Mouse (Mus musculus) embryonic fibroblast, embryonic 13.5 days (primary cell): ENCODE measurements at regions not wholly inside any gene's neighbourhood (a gene's known extent, or its start where the extent isn't known, plus 50 kb on each side); places are given as distances from the start of the nearest gene placed in this dataset.

Source experiments
- H3K27ac ChIP-seq: 2 replicates; pipeline ENCODE4 v1.5.1; 2012; ENCODE audit warnings: low read length, control low read depth, inconsistent platforms; ENCODE audit not compliant: insufficient read depth
- H3K4me1 ChIP-seq: 2 replicates; pipeline ENCODE4 v1.6.1; 2011; ENCODE audit warnings: low read length; ENCODE audit not compliant: control insufficient read depth, insufficient read depth
- H3K4me3 ChIP-seq: 2 replicates; pipeline ENCODE4 v1.5.1; 2011; ENCODE audit warnings: mild to moderate bottlenecking, control low read depth, low read length; ENCODE audit not compliant: insufficient read depth
- CTCF ChIP-seq: IDR thresholded peaks from 2 replicates; pipeline ENCODE4 v1.5.1; 2011; ENCODE audit warnings: mild to moderate bottlenecking, control low read depth, low read length, moderate library complexity, borderline replicate concordance; ENCODE audit not compliant: insufficient read depth
- POLR2A ChIP-seq: IDR thresholded peaks from 2 replicates; pipeline ENCODE4 v1.6.1; 2011; ENCODE audit warnings: low read depth, mild to moderate bottlenecking, control low read depth, low read length, moderate library complexity

GRCm38 (mm10) chr13:43887284-43887683, 102.7 kb downstream of the Cd83 start:
- Histone ChIP-seq H3K4me1 (no peaks in the 10 kb centered on the region), H3K4me3 (no peak overlapping the region), H3K27ac (no peak overlapping the region)
- TF ChIP-seq CTCF (no peak), POLR2A (no peak)

DNA sequence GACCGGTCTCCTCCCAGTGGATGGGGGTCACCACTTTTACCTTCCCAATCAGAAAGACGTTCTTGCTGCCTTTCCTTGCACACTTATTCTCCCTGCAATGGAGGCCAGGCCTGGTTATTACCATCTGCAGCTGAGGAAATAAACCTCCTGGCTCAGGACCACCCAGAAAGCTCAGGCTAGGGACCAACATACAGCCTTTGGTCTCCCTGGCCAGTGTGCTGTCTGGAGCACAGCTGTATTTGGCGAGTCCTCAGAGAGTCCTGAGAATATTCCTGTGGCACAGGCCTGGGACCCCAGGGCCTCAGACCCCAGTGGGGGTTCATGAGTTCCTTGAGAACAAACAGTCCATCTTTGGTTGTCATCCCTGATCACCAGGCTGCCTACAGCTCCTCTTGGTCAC, 107.4 kb downstream of the Cd83 start:
- no peak overlapping the region for H3K4me3 ChIP-seq
- H3K4me1 ChIP-seq: no peaks in the 10 kb centered on the region
- no peak for TF ChIP-seq CTCF
- no peak for TF ChIP-seq POLR2A
- no peak overlapping the region for H3K27ac ChIP-seq

DNA sequence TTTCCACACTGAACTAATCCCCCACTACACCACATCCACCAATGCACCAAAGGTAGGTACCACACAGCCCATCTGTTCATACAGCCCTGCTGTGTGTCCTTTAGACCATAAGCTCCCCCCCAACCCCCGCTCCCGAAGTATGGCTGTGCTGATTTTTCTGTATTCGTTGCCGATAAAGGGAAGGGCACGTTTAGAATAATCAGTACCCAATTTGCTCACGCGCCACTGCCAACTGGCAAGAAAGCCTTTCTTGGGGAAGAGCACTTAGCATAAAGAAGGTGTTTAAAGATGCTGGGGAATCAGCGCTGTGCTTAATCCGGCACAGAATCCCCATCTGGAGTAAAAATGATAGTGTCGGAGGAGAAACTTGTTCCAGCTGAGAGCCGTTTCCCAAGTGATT, 111.4 kb downstream of the Cd83 start:
- H3K4me3 ChIP-seq: no peak overlapping the region
- TF ChIP-seq CTCF (no peak), POLR2A (no peak)
- no peak overlapping the region for H3K27ac ChIP-seq
- H3K4me1 ChIP-seq: no peaks in the 10 kb centered on the region

- Histone ChIP-seq H3K27ac (no peak overlapping the region), H3K4me1 (no peaks in the 10 kb centered on the region), H3K4me3 (no peak overlapping the region)
- no peak for TF ChIP-seq POLR2A
- no peak for TF ChIP-seq CTCF
Measured at GRCm38 (mm10) chr13:43897046-43897445, 112.5 kb downstream of the Cd83 start.

GRCm38 (mm10) chr13:43898555-43899258, 114.1 kb downstream of the Cd83 start:
- Histone ChIP-seq H3K27ac (no peak overlapping the region), H3K4me3 (no peak overlapping the region), H3K4me1 (no peaks in the 10 kb centered on the region)
- TF ChIP-seq POLR2A (no peak), CTCF (no peak)

DNA sequence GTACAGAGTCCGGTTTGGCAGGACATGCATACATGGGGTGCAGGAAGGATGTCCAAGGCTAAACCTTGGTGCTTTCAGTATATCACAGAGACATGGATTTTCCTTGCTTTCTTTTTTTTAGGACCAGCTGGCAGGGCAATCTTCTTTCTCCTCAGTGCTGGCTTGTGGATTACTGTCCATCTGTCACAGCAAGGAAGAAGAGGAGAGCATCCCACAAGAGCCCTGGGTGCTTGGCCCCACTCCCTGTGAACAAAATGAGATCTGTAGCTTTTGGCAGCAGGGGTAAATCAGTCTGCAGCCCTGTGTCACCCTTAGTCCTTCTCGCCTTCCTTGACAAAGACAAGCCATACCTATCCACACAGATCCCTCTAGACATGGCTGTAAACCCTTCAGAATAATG, 115.5 kb downstream of the Cd83 start:
- no peak overlapping the region for H3K27ac ChIP-seq

DNA sequence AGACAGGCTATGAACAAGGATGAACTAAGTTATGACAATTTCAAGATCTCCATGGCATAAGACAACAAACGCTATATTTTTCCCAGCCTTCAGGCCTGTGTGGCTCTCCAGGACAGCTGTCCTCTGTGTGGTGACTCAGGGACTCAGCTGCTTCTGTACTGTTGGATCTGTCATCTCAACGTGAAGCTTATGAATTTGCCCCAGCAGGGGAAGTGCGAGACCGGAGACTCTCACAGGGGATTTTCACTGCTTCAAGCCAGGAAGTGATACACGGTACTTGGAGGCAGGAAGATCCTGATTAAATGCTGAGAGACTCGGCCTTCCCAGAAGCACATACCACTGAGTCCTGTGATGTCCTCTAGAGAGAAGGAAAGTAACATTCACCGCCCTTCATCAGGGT, 116.2 kb downstream of the Cd83 start:
- TF ChIP-seq CTCF: no peak
- no peak for TF ChIP-seq POLR2A
- Histone ChIP-seq H3K4me3 (no peak overlapping the region), H3K4me1 (no peaks in the 10 kb centered on the region), H3K27ac (no peak overlapping the region)

More for the DNA sequence above, 115.5 kb downstream of the Cd83 start:
- TF ChIP-seq CTCF: no peak
- TF ChIP-seq POLR2A: no peak
- Histone ChIP-seq H3K4me3 (no peak overlapping the region), H3K4me1 (no peaks in the 10 kb centered on the region)

DNA sequence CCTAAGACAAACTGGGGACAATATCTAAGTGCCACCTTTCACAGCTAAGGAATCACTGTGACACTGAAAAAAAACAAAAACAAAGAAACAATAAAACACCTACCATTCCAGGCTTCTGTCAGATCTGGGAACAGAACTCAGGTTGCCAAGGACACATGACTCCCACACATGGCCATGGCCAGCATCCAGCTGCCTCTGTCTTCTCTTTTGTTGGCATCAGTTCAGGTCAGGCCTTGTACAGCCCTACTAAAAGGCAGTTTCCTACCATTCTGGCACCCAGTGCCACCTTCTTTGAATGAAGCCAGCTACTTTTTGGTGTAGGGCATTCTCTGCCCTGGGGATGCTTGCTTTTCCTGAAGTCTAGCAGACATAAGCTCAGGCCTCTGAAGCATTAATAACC, 118.8 kb downstream of the Cd83 start:
- TF ChIP-seq CTCF (no peak), POLR2A (no peak)
- Histone ChIP-seq H3K27ac (no peak overlapping the region), H3K4me1 (peaks cover 5% of the 10 kb centered on the region), H3K4me3 (no peak overlapping the region)

DNA sequence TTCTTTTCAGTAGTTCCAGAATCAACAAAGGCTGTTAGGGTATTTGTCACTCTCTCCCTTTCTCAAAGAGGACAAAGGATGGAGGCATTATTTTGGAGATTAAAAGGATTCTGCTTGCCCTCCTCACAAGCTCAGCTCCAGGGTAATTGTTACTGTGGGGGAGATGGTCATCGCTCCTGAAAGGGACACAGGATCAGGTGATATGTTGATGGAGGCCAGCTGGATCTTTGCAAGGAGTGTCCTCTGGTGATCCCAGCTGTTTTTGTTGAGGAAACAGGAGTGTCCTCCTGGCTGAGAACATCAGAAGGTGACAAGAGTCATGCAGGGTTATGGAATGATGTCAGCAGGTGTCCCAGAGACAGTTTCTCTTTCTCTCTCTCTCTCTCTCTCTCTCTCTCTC, 119.7 kb downstream of the Cd83 start:
- no peak overlapping the region for H3K27ac ChIP-seq
- TF ChIP-seq CTCF (no peak), POLR2A (no peak)
- H3K4me3 ChIP-seq: no peak overlapping the region
- peaks cover 5% of the 10 kb centered on the region for H3K4me1 ChIP-seq

DNA sequence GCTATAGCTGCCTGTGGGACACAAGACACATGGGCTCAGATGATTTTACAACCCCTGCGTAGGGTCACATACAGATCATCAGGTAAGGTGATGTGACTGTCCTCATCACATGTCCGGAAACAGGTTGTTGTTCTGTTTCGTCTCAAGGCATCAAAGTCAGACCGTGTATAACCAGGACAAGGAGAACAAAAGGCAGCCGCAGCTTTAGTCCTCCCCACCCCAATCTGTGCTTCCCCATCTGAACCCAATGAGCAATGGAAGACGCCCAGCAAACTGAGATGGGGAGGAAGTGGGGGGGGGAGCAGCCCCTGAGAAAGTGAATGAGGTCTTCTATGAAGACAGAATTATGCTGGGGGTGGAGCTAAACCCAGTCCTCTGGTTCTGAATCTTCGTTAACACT, 121.7 kb downstream of the Cd83 start:
- no peak overlapping the region for H3K27ac ChIP-seq
- peaks cover 5% of the 10 kb centered on the region for H3K4me1 ChIP-seq
- H3K4me3 ChIP-seq: no peak overlapping the region
- TF ChIP-seq CTCF (no peak), POLR2A (no peak)

DNA sequence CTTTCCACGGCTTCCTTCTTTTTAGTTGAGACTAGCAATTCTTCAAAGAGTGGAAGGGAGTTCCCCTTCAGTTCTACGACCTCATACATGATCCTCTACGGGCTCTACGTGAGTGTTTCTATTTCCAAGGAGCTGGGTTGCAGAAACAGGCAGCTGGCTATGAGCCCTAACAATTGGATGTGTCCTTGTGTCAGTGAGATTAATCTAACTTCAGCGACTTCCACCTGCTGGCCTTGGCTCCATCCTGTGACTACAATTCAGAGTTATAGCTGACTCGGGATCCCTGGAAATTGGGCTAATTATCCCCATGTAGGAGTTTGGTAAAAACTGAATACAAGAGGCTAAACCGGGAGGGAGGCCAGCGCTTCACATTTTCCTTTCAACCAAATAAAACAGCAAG, 122.8 kb downstream of the Cd83 start:
- Histone ChIP-seq H3K4me3 (no peak overlapping the region), H3K4me1 (peaks cover 5% of the 10 kb centered on the region)
- no peak for TF ChIP-seq CTCF
- no peak for TF ChIP-seq POLR2A

More for the DNA sequence above, 122.8 kb downstream of the Cd83 start:
- H3K27ac ChIP-seq: no peak overlapping the region
